Mouse (Mus musculus) hindbrain, embryonic 13.5 days (tissue): ENCODE results near the gene Slc10a2. TPM values are rescaled to one million over a fixed set of nuclear protein-coding genes. Genes with fewer than 3 reads are reported as not detected.
"Not testable (repeated sequence)": the region's sequence is repeated elsewhere in the genome, so short reads cannot be mapped to it uniquely, and the experiment has no call there.

Experiments
- ATAC-seq: fragments of 200-750 bp; cut with Nextera tagmentation; 2 replicates; pipeline ENCODE4 v1.8.0; 2017; ENCODE audit warnings: moderate TSS enrichment; ENCODE audit not compliant: low FRiP score
- H3K27ac ChIP-seq: fragments of 300-500 bp; sonication (generic); 2 replicates; pipeline ENCODE4 v1.5.1; 2015; ENCODE audit warnings: inconsistent platforms, mild to moderate bottlenecking, moderate library complexity
- H3K27me3 ChIP-seq: fragments of 300-500 bp; sonication (generic); 2 replicates; pipeline ENCODE4 v1.6.1; 2015; ENCODE audit warnings: mild to moderate bottlenecking, inconsistent platforms
- H3K36me3 ChIP-seq: fragments of 300-500 bp; sonication (generic); 2 replicates; pipeline ENCODE4 v1.6.1; 2015; ENCODE audit warnings: mild to moderate bottlenecking, inconsistent platforms
- H3K4me1 ChIP-seq: fragments of 300-500 bp; sonication (generic); replicated peaks from 2 replicates; pipeline ENCODE4 v1.6.1; 2015; ENCODE audit warnings: inconsistent platforms
- H3K4me2 ChIP-seq: fragments of 300-500 bp; sonication (generic); 2 replicates; pipeline ENCODE4 v1.6.1; 2015; ENCODE audit warnings: inconsistent platforms, mild to moderate bottlenecking, moderate library complexity
- H3K4me3 ChIP-seq: fragments of 300-500 bp; sonication (generic); 2 replicates; pipeline ENCODE4 v1.5.1; 2015; ENCODE audit warnings: mild to moderate bottlenecking, inconsistent platforms
- H3K9ac ChIP-seq: fragments of 300-500 bp; sonication (generic); 2 replicates; pipeline ENCODE4 v1.6.1; 2015; ENCODE audit warnings: mild to moderate bottlenecking, inconsistent platforms
- H3K9me3 ChIP-seq: fragments of 300-500 bp; sonication (generic); 2 replicates; pipeline ENCODE4 v1.6.1; 2016; ENCODE audit warnings: inconsistent platforms
- WGBS: fragments of 180-500 bp; shearing (Covaris S2); methylation state at CpG from one replicate; pipeline ENCODE4 v1.1.7; 2015; 5-methylcytosine and 5-hydroxymethylcytosine counted together
- polyA plus RNA-seq: library from polyadenylated mRNA; unstranded; fragments of >200 nt; fragmentation: Nextera tagmentation; extraction: Ambion mirVana; gene quantifications from 2 replicates; pipeline ENCODE4 v1.2.1, GENCODE M21; 2015

The Slc10a2 gene
- polyA plus RNA-seq: not detected in 2 replicates

GRCm38 (mm10) chr8:5105186-5105585 is at the start of gene Slc10a2:
Slc10a2 (minus strand) TSS chr8:5105351.
- Histone ChIP-seq H3K4me2 (no peak within 1 kb of the TSS), H3K9ac (no peak within 1 kb of the TSS), H3K9me3 (no peaks in the 10 kb centered on the region), H3K4me1 (no peaks in the 10 kb centered on the region), H3K36me3 (no peaks in the 10 kb centered on the region), H3K27me3 (no peaks in the 10 kb centered on the region), H3K27ac (no peak within 1 kb of the TSS), H3K4me3 (no peak within 1 kb of the TSS)
- 65% methylated on average over 5 of the region's 5 CpGs for whole genome bisulfite sequencing
- ATAC-seq: no peak

GRCm38 (mm10) chr8:5129322-5129829 is 24.2 kb upstream of the Slc10a2 start:
- ATAC-seq: no peak
- Histone ChIP-seq H3K27me3 (no peaks in the 10 kb centered on the region), H3K36me3 (no peaks in the 10 kb centered on the region), H3K4me3 (no peak overlapping the region), H3K9ac (no peak overlapping the region), H3K9me3 (no peaks in the 10 kb centered on the region), H3K4me2 (no peak overlapping the region), H3K27ac (no peak overlapping the region), H3K4me1 (no peaks in the 10 kb centered on the region)
- 86% methylated on average over 2 of the region's 2 CpGs for WGBS

GRCm38 (mm10) chr8:5106855-5107254 is 1.7 kb upstream of the Slc10a2 start:
- WGBS: 68% methylated on average over 5 of the region's 5 CpGs
- H3K9me3 ChIP-seq: no peaks in the 10 kb centered on the region
- H3K4me3 ChIP-seq: no peak overlapping the region
- H3K27me3 ChIP-seq: no peaks in the 10 kb centered on the region
- H3K27ac ChIP-seq: no peak overlapping the region
- H3K9ac ChIP-seq: no peak overlapping the region
- H3K4me1 ChIP-seq: no peaks in the 10 kb centered on the region
- no peaks in the 10 kb centered on the region for H3K36me3 ChIP-seq
- ATAC-seq: no peak
- H3K4me2 ChIP-seq: no peak overlapping the region

DNA sequence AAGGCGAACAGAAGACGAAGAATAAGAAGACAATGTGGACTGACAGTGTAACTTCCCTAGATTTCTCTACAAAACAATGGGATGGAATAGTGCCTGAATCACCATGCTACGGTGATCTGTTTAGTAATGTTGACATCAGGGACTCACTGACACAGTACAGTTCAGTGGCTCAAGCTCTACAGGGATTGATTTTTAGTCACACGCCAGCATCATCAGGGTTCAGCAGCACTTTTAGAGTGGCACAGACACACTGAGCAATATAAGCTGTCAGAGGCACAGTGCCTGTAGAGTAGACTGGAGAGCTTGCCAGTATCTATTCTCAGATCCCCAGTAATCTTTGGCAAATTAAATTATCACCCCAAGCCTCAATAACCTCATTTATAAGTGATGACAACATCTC is 9.8 kb downstream of the Slc10a2 start:
- 75% methylated on average over 4 of the region's 4 CpGs for WGBS
- Histone ChIP-seq H3K9me3 (no peaks in the 10 kb centered on the region), H3K27ac (no peak overlapping the region), H3K4me1 (no peaks in the 10 kb centered on the region), H3K4me3 (no peak overlapping the region), H3K36me3 (no peaks in the 10 kb centered on the region), H3K27me3 (no peaks in the 10 kb centered on the region), H3K4me2 (no peak overlapping the region), H3K9ac (no peak overlapping the region)
- no peak for ATAC-seq

DNA sequence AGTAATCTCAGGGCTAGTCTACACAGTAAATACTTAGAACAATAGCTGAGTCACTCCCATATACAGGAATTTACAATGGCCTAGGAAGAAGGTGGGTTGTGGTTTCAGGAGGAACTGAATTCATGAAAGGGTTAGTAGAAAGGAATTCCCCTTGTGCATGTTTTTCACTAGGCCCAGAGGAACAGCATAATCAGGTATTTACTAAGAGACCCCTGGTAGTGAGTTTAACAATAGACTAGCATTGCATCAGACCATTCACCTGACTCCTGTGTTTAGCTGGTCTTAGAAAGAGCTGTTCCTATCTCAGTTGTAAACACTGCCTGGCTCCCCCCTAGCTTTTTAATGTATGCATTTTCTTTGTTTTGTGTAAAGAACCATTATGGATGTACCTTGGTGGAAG is 11.2 kb downstream of the Slc10a2 start:
- H3K4me1 ChIP-seq, H3K27me3 ChIP-seq, H3K4me2 ChIP-seq, ATAC-seq, H3K9ac ChIP-seq, H3K4me3 ChIP-seq, H3K27ac ChIP-seq, H3K36me3 ChIP-seq, H3K9me3 ChIP-seq: not testable (repeated sequence)

DNA sequence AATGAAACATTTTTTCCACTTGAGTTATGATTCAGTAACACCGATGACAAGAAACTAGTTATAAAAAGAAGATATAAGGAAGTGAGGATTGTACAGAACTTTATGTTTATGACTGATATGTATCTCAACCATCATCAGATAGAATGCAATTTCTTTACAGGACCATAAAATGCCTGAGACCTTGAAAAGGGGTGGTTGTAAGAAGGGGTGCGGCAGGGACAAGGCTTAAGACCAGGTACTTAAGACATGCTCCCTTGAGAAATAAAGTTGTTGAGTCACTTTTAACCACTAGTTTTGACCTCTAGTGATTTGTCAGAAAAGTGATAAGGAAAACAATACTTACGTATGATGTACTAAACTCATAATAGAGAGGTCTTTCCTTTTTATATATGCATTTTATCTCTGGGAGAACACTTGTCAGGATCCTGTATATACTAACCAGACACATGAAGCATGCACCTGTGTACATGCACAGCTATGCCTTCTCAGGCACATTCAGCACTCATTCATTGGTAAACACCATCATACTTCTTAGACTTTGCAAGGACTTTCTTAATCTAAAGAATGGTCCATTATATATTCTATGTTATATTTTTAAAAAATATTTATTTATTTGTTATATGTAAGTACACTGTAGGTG is 31.4 kb downstream of the Slc10a2 start:
- H3K27ac ChIP-seq: no peak overlapping the region
- 96% methylated on average over 3 of the region's 3 CpGs for WGBS
- no peak overlapping the region for H3K4me2 ChIP-seq
- H3K9ac ChIP-seq: no peak overlapping the region
- H3K27me3 ChIP-seq: no peaks in the 10 kb centered on the region
- H3K4me3 ChIP-seq: no peak overlapping the region
- H3K36me3 ChIP-seq: no peaks in the 10 kb centered on the region
- no peaks in the 10 kb centered on the region for H3K4me1 ChIP-seq
- no peaks in the 10 kb centered on the region for H3K9me3 ChIP-seq
- no peak for ATAC-seq

GRCm38 (mm10) chr8:5058888-5059287 is 46.3 kb downstream of the Slc10a2 start:
- Histone ChIP-seq H3K4me2 (no peak overlapping the region), H3K27ac (no peak overlapping the region), H3K9ac (no peak overlapping the region), H3K27me3 (no peaks in the 10 kb centered on the region), H3K4me3 (no peak overlapping the region), H3K4me1 (no peaks in the 10 kb centered on the region), H3K9me3 (no peaks in the 10 kb centered on the region), H3K36me3 (no peaks in the 10 kb centered on the region)
- WGBS: 95% methylated on average over 1 of the region's 1 CpGs
- ATAC-seq: no peak

DNA sequence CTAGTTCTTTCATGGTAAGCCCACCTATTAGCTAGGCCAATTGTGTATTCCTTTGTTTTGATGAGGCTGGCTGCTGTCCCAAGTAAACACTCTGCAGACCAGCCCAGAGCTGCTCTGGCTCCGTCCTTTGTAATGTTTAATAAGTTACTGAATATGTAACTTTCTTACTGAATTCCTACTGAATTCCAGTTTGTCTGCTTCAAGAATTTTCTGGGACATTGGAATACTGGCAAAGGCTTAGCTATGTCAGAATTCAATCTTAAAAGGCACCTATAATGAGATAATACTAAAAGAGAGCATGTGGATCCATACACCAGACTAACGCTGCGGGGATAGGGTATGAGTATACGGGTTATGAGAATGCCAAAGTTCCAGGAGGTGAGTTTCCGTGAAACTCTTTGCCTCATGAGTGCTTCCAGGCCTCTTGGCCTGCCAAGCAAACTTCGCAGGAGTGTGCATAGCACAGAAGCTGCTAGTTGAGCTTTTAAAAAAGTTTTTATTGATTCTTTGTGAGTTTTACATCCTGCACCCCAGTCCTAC is 60.7 kb downstream of the Slc10a2 start:
- WGBS: 84% methylated on average over 6 of the region's 6 CpGs
- not testable (repeated sequence) for H3K36me3 ChIP-seq, H3K9ac ChIP-seq, H3K27ac ChIP-seq, H3K9me3 ChIP-seq, H3K27me3 ChIP-seq, H3K4me1 ChIP-seq, H3K4me2 ChIP-seq, H3K4me3 ChIP-seq, ATAC-seq

- ATAC-seq: no peak
- Histone ChIP-seq H3K4me1 (no peaks in the 10 kb centered on the region), H3K9ac (no peak overlapping the region), H3K4me2 (no peak overlapping the region), H3K27ac (no peak overlapping the region), H3K27me3 (no peaks in the 10 kb centered on the region), H3K36me3 (no peaks in the 10 kb centered on the region), H3K9me3 (no peaks in the 10 kb centered on the region), H3K4me3 (no peak overlapping the region)
- WGBS: 87% methylated on average over 4 of the region's 4 CpGs
Observed at GRCm38 (mm10) chr8:5038811-5039561, 66.2 kb downstream of the Slc10a2 start.
